Mouse (Mus musculus) testis, postnatal 14 days (tissue): Measurements from ENCODE around the gene Ubxn6.
"Not testable (repeated sequence)": the region's sequence is repeated elsewhere in the genome, so short reads cannot be mapped to it uniquely, and the experiment has no call there.

Experiments used
- DNase-seq: peaks from one replicate; pipeline ENCODE4 v3.0.0; 2021; ENCODE audit warnings: low spot score

Gene Ubxn6

DNA sequence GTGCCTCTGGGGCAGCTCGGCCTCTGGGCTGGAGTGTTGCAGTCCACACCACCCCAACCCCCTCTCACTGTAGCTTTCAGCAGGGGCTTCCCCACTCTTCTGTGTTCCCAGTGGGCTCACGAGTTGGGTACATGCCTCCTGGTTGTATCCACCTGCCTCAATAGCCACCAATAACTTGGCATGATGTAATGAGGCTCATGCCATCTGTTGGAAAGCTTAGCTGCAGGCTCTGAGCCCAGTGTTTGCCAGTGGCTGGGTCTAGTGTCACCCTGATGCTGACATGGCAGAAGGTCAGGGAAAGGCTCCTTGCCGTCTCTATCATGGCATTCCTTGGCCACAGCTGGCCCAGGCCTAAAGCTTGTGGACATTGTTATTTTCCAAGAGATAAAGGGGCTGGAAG, 26.0 kb upstream of the Ubxn6 start:
- DNase-seq = no peak

DNA sequence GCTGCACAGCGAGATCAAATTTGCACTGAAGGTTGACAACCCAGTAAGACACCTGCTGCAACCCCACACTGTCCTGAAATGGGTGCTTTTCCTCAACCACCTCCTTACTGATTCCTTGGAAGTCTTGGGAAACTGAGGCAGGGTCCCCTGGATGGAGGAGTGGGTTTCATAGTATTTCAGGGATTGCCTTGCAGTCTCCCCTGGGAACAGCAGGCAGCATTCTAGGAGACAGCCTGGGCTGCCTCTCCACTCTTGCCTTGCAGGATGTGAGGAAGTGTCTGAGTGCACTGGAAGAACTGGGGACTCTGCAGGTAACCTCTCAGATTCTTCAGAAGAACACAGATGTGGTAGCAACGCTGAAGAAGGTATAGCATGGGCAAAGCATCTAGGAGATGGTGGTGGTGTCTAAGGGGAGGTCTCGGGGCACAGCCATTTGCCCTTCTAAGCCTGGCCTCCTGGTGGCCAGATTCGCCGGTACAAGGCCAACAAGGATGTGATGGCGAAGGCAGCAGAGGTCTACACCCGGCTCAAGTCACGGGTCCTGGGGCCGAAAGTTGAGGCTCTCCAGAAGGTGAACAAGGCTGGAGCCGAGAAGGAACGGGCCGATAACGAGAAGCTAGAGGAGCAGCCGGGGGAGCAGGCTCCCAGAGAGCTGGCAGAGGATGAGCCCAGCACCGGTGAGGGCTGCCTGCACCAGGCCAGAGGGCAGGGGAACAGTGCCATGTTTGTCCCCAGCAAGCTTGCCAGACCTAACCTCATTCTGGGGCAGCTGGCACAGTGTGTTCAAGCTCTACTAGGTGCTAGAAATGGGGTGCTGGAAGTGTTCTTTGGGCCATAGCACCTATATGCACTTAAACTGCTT, 24.1 kb upstream of the Ubxn6 start:
- DNase-seq = no peak

GRCm38 (mm10) chr17:56098180-56098579, 23.4 kb upstream of the Ubxn6 start:
- no peak for DNase-seq

DNA sequence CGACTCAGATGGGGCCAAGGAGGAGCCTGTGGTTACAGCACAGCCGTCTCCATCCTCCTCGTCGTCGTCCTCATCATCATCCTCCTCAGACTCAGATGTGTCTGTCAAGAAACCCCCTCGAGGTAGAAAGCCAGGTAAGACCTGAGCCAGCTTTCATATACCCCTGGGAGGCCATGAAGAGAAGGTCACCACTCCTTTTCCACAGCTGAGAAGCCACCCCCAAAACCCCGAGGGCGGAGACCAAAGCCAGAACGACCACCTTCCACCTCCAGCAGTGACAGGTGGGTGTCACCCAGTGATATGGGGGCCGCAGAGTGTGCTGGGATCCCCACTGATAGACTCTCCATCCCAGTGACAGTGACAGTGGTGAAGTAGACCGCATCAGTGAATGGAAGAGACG, 22.1 kb upstream of the Ubxn6 start:
- no peak for DNase-seq

GRCm38 (mm10) chr17:56092794-56093193, 18.0 kb upstream of the Ubxn6 start:
- DNase-seq = peak; percentile 71

DNA sequence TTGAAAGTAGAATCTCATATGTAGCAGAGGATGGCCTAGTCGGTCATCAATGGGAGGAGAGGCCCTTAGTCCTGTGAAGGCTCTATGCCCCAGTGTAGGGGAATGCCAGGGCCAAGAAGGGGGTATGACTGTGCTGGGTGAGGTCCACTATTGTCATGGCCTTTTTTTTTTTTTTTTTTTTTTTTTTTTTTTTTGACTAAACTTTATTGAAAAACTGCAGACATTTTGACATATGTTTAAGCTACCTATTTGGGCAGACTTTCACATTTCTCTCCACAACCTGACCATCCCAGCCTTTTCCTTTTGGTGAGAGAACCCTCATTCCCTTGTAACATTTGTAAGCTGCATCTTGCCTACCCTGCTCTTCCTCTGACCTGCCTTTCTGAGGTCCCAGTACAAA, 17.5 kb upstream of the Ubxn6 start:
- no peak for DNase-seq

- DNase-seq = peak; percentile 53
These were observed 6.2 kb upstream of the Ubxn6 start for GRCm38 (mm10) chr17:56080781-56081585.

- DNase-seq = peak; percentile 59
These were observed 5.1 kb upstream of the Ubxn6 start for GRCm38 (mm10) chr17:56079921-56080320.

- DNase-seq = peak; percentile 100
These were observed 4.3 kb upstream of the Ubxn6 start, which contains the start of gene Hdgfl2 for GRCm38 (mm10) chr17:56078880-56079795. TSS of gene Hdgfl2 (plus strand) at chr17:56079634.

- not testable (repeated sequence) for DNase-seq
These were observed 3.5 kb upstream of the Ubxn6 start for GRCm38 (mm10) chr17:56078361-56078760.

- DNase-seq = no peak
These were observed 2.7 kb upstream of the Ubxn6 start for GRCm38 (mm10) chr17:56077523-56077922.

DNA sequence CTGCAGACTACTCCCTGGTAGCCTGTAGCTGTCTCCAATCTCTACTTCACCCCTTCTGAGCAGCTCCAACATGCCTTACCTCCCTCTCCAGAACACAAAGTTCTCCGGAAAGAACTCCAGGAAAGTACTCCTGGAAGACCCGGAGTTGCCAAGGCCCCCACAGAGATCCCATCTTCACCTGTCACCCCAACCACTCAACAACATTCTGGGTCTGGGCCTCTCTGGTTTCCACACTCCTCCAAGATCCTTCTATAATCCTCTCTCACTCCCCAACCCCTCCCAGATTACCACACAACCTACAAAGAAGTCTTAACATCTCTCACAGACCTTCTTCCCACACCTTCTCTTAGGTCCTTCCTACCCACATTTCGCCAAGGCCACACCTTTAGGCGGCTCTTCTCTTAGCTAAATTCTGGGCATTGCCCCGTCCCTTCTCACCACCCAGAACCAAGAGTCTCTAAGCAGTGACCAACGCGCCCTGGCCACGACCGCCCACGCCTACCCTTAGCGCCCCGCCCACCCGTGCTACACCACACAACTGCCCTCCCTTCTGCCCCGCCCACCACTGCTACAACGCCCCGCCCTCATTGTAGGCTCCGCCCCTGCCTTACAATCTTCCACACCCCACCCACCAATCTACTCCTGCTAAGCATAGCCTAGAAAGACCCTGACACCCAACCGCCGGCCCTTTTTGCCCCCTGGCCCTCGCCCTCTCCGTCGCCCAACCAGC, 566 bp downstream of the Ubxn6 start:
- DNase-seq = peak; percentile 88

GRCm38 (mm10) chr17:56072243-56072642, 2.6 kb downstream of the Ubxn6 start:
- no peak for DNase-seq

DNA sequence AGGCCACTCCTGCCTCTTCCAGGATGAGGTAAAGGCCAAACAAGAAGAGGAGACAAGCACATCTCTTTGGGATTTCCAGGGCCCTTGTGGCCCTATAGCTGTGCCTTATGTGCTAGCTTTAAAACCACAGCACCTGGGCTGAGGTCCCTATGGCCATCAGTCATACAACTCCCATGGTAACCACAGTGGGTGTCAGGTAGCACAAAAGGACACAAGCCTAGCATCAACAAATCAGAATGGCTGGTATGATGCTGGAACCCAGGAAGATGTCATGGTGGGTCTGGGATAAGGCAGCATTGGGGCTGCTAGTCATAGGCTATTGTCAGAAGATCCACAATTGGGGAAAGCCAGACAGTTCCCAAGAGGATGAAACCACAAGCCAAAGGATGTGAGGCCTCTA, 3.7 kb downstream of the Ubxn6 start:
- DNase-seq = no peak

GRCm38 (mm10) chr17:56069066-56069465, 5.8 kb downstream of the Ubxn6 start:
- no peak for DNase-seq

GRCm38 (mm10) chr17:56066451-56066850, 8.4 kb downstream of the Ubxn6 start:
- DNase-seq = no peak

DNA sequence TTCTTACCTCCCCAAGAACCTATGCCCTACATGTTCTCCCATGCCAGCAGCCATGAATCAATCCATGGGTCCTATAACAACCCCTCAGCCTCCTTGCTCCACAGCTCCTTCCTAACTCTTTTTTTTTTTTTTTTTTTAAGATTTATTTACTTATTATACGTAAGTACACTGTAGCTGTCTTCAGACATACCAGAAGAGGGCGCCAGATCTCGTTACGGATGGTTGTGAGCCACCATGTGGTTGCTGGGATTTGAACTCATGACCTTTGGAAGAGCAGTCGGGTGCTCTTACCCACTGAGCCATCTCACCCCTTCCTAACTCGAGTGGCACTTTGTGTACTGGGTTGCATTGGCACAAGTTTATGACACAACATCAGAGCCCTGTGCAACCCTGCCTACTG, 9.1 kb downstream of the Ubxn6 start:
- not testable (repeated sequence) for DNase-seq

DNA sequence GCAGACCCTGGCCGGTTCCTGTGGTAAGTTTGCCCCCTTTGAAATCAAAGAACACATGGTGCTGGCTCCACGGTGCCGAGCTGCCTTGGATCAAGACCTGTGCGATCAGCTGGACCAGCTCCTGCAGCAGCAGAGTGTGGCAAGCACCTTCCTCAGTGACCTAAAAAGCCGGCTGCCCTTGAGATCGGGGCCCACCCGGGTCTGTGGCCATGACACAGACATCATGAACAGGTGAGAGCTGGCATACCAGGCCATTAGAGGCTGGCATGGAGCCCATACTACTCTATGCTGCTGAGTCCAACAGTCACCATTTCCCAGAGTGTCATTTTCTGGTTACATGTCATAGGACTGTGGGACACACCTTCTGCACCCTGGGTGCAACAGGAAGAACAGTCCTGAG, 12.7 kb downstream of the Ubxn6 start:
- DNase-seq = no peak

DNA sequence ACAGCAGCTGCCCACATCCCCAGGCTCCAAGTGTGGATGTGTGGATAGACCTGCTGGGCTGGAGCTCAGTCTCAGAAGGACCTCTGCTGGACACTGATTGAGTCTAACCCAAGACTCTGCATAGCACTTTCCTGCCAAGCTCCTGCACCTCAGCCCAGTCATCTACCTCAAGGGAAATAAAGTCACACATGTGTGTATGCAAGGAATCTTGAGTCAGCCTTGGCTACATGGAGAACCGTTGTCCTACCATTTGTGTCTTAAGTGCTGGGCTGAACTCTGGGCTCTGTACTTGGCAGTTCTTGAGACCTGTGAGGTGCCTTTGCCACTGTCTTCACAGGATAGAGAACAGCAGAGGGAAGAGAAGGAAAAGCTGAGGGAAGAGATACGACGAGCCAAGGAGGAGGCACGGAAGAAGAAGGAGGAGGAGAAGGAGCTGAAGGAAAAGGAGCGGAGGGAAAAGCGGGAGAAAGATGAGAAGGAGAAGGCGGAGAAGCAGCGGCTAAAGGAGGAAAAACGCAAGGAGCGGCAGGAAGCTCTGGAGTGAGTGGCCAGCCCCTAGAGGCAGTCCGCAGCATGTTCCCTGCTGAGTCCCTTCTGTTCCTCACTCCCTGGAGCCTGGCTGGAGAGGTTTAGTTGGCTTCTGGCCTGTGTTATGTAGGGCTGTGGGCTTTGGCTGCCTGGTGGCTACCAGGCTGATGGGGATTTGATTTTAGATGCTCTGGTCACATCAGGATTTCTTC, 17.3 kb downstream of the Ubxn6 start:
- DNase-seq = no peak

GRCm38 (mm10) chr17:56055945-56056678, 18.7 kb downstream of the Ubxn6 start:
- DNase-seq = no peak
